Mouse (Mus musculus) lung, embryonic 16.5 days (tissue): ENCODE data around the gene Cdk17. TPM values are rescaled to one million over a fixed set of nuclear protein-coding genes. Genes with fewer than 3 reads are reported as not detected.

Experiments
- ATAC-seq: fragments of 200-750 bp; cut with Nextera tagmentation; 2 replicates; pipeline ENCODE4 v1.8.0; 2017; ENCODE audit warnings: low read depth, mild to moderate bottlenecking, moderate library complexity
- H3K27ac ChIP-seq: fragments of 300-500 bp; sonication (generic); 2 replicates; pipeline ENCODE4 v1.5.1; 2014; ENCODE audit warnings: mild to moderate bottlenecking, control low read depth, low read length
- H3K27me3 ChIP-seq: fragments of 300-500 bp; sonication (generic); 2 replicates; pipeline ENCODE4 v1.6.1; 2014; ENCODE audit warnings: low read depth, low read length, mixed read lengths; ENCODE audit not compliant: control insufficient read depth, insufficient read depth
- H3K36me3 ChIP-seq: fragments of 300-500 bp; sonication (generic); 2 replicates; pipeline ENCODE4 v1.6.1; 2014; ENCODE audit warnings: low read length; ENCODE audit not compliant: control insufficient read depth, insufficient read depth
- H3K4me1 ChIP-seq: fragments of 300-500 bp; sonication (generic); replicated peaks from 2 replicates; pipeline ENCODE4 v1.6.1; 2014; ENCODE audit warnings: low read length, mixed read lengths; ENCODE audit not compliant: control insufficient read depth, insufficient read depth
- H3K4me2 ChIP-seq: fragments of 300-500 bp; sonication (generic); 2 replicates; pipeline ENCODE4 v1.6.1; 2014; ENCODE audit warnings: low read depth, low read length, control low read depth
- H3K4me3 ChIP-seq: fragments of 300-500 bp; sonication (generic); 2 replicates; pipeline ENCODE4 v1.5.1; 2014; ENCODE audit warnings: mild to moderate bottlenecking, low read length, control low read depth
- H3K9ac ChIP-seq: fragments of 300-500 bp; sonication (generic); 2 replicates; pipeline ENCODE4 v1.6.1; 2014; ENCODE audit warnings: low read length, control low read depth
- H3K9me3 ChIP-seq: fragments of 300-500 bp; sonication (generic); 2 replicates; pipeline ENCODE4 v1.6.1; 2016; ENCODE audit warnings: low read length; ENCODE audit not compliant: control insufficient read depth
- WGBS: fragments of 180-500 bp; shearing (Covaris S2); extraction: QIAGEN DNeasy Blood & Tissue Kit; methylation state at CpG from one replicate; pipeline ENCODE4 v1.1.7; 2014; 5-methylcytosine and 5-hydroxymethylcytosine counted together
- polyA plus RNA-seq: library from polyadenylated mRNA; unstranded; fragments of >200 nt; fragmentation: Nextera tagmentation; extraction: Ambion mirVana; gene quantifications from 2 replicates; pipeline ENCODE4 v1.2.1, GENCODE M21; 2015

Cdk17 gene
- polyA plus RNA-seq, 1 experiment from 2014 or later, result 15.0 TPM

- 50% methylated on average over 13 of the region's 13 CpGs for WGBS
- Histone ChIP-seq H3K36me3 (peaks cover 14% of the 10 kb centered on the region), H3K4me1 (peaks cover 13% of the 10 kb centered on the region; the same call in 1 of the 2 replicates), H3K4me3 (no peak overlapping the region), H3K9ac (no peak overlapping the region), H3K4me2 (no peak overlapping the region), H3K27ac (no peak overlapping the region), H3K9me3 (no peaks in the 10 kb centered on the region), H3K27me3 (no peaks in the 10 kb centered on the region)
- no peak for ATAC-seq
Measured at GRCm38 (mm10) chr10:93255294-93255693, 94.6 kb downstream of the Cdk17 start.

- no peak overlapping the region for H3K27ac ChIP-seq
- H3K9me3 ChIP-seq, result no peaks in the 10 kb centered on the region
- H3K36me3 ChIP-seq, result peaks cover 9% of the 10 kb centered on the region; the same call in 1 of the 2 replicates
- no peak overlapping the region for H3K9ac ChIP-seq
- WGBS, result 60% methylated on average over 5 of the region's 5 CpGs
- peaks cover 33% of the 10 kb centered on the region for H3K4me1 ChIP-seq
- H3K4me2 ChIP-seq, result no peak overlapping the region
- H3K27me3 ChIP-seq, result no peaks in the 10 kb centered on the region
- ATAC-seq, result no peak
- H3K4me3 ChIP-seq, result no peak overlapping the region
Measured at GRCm38 (mm10) chr10:93259826-93260225, 99.2 kb downstream of the Cdk17 start.

- no peaks in the 10 kb centered on the region for H3K27me3 ChIP-seq
- peaks cover 27% of the 10 kb centered on the region for H3K4me1 ChIP-seq
- no peak overlapping the region for H3K9ac ChIP-seq
- H3K36me3 ChIP-seq, result peaks cover 13% of the 10 kb centered on the region; the same call in 1 of the 2 replicates
- WGBS, result 25% methylated on average over 16 of the region's 16 CpGs
- peak overlapping the region; percentile 35 for H3K4me2 ChIP-seq
- peak; percentile 47 for ATAC-seq
- no peaks in the 10 kb centered on the region for H3K9me3 ChIP-seq
- H3K27ac ChIP-seq, result peak overlapping the region; percentile 1; the same call in 1 of the 2 replicates
- H3K4me3 ChIP-seq, result no peak overlapping the region
Measured at GRCm38 (mm10) chr10:93261132-93261980, 100.7 kb downstream of the Cdk17 start.

- Histone ChIP-seq H3K4me3 (no peak overlapping the region), H3K36me3 (peaks cover 13% of the 10 kb centered on the region; the same call in 1 of the 2 replicates), H3K4me2 (peak overlapping the region; percentile 35), H3K4me1 (peaks cover 27% of the 10 kb centered on the region), H3K9ac (no peak overlapping the region), H3K27ac (peak overlapping the region; percentile 1; the same call in 1 of the 2 replicates), H3K27me3 (no peaks in the 10 kb centered on the region), H3K9me3 (no peaks in the 10 kb centered on the region)
- 15% methylated on average over 15 of the region's 15 CpGs for WGBS
- ATAC-seq, result peak; percentile 75
Measured at GRCm38 (mm10) chr10:93261981-93262499, 101.4 kb downstream of the Cdk17 start.

GRCm38 (mm10) chr10:93263431-93263830 is 102.8 kb downstream of the Cdk17 start:
- Histone ChIP-seq H3K9ac (no peak overlapping the region), H3K4me2 (no peak overlapping the region), H3K36me3 (peaks cover 13% of the 10 kb centered on the region; the same call in 1 of the 2 replicates), H3K27ac (no peak overlapping the region; the same call in 1 of the 2 replicates), H3K27me3 (no peaks in the 10 kb centered on the region), H3K9me3 (no peaks in the 10 kb centered on the region), H3K4me3 (no peak overlapping the region), H3K4me1 (peaks cover 27% of the 10 kb centered on the region)
- WGBS, result 58% methylated on average over 8 of the region's 8 CpGs
- peak; percentile 42 for ATAC-seq

- Histone ChIP-seq H3K4me1 (peaks cover 27% of the 10 kb centered on the region), H3K4me3 (no peak overlapping the region), H3K27ac (no peak overlapping the region; the same call in 1 of the 2 replicates), H3K36me3 (peaks cover 13% of the 10 kb centered on the region; the same call in 1 of the 2 replicates), H3K9me3 (no peaks in the 10 kb centered on the region), H3K4me2 (no peak overlapping the region), H3K9ac (no peak overlapping the region), H3K27me3 (no peaks in the 10 kb centered on the region)
- no peak for ATAC-seq
- 78% methylated on average over 5 of the region's 5 CpGs for WGBS
Measured at GRCm38 (mm10) chr10:93264001-93264400, 103.3 kb downstream of the Cdk17 start.

- WGBS, result 85% methylated on average over 9 of the region's 9 CpGs
- H3K4me1 ChIP-seq, result peaks cover 27% of the 10 kb centered on the region
Measured at GRCm38 (mm10) chr10:93265833-93266232, 105.2 kb downstream of the Cdk17 start.

GRCm38 (mm10) chr10:93266521-93266920 is 105.8 kb downstream of the Cdk17 start:
- Histone ChIP-seq H3K9ac (no peak overlapping the region), H3K27me3 (no peaks in the 10 kb centered on the region), H3K27ac (no peak overlapping the region), H3K4me1 (peaks cover 22% of the 10 kb centered on the region), H3K4me3 (no peak overlapping the region), H3K36me3 (peaks cover 11% of the 10 kb centered on the region; the same call in 1 of the 2 replicates), H3K4me2 (no peak overlapping the region), H3K9me3 (no peaks in the 10 kb centered on the region)
- no peak for ATAC-seq
- WGBS, result 88% methylated on average over 7 of the region's 7 CpGs

More at GRCm38 (mm10) chr10:93265833-93266232, 105.2 kb downstream of the Cdk17 start:
- no peak overlapping the region for H3K27ac ChIP-seq
- H3K4me2 ChIP-seq, result no peak overlapping the region
- H3K9ac ChIP-seq, result no peak overlapping the region
- H3K9me3 ChIP-seq, result no peaks in the 10 kb centered on the region
- no peak for ATAC-seq
- peaks cover 11% of the 10 kb centered on the region; the same call in 1 of the 2 replicates for H3K36me3 ChIP-seq
- no peaks in the 10 kb centered on the region for H3K27me3 ChIP-seq
- H3K4me3 ChIP-seq, result no peak overlapping the region

- Histone ChIP-seq H3K4me2 (no peak overlapping the region), H3K4me1 (peaks cover 19% of the 10 kb centered on the region), H3K9me3 (no peaks in the 10 kb centered on the region), H3K36me3 (peaks cover 11% of the 10 kb centered on the region; the same call in 1 of the 2 replicates), H3K4me3 (no peak overlapping the region), H3K9ac (no peak overlapping the region), H3K27ac (no peak overlapping the region), H3K27me3 (no peaks in the 10 kb centered on the region)
- 87% methylated on average over 5 of the region's 5 CpGs for WGBS
- ATAC-seq, result no peak
Measured at GRCm38 (mm10) chr10:93267509-93267908, 106.8 kb downstream of the Cdk17 start.
